Mouse (Mus musculus): ENCODE results near the gene Nav2. TPM values are rescaled to one million over a fixed set of nuclear protein-coding genes. Genes with fewer than 3 reads are reported as not detected.

Nav2 gene
- polyA plus RNA-seq, 1 experiment from 2014 or later: 18.2 TPM

DNA sequence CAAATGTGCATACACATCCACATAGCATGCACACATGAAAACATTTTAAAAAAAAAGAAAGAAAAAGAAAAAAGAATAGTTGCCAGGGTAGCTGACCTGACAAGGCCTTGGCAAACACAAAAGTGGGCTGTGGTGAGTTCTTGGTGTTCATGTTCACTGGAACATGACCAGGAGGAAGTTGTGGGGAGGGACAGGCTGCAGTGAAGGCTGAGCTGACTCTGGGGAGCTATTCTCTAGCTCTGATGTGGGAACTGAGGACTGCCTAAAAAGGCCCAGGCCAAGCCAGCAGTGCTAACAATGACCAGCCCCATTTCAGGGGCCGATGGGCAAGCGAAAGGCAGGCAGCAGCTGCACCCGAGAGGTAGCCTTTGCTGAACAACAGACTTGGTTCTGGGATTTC lies 388.6 kb downstream of the Nav2 start:
- no peaks in the 10 kb centered on the region for H3K36me3 ChIP-seq (ENCODE audit: control insufficient read depth, insufficient read depth, low read length)
- no peak overlapping the region for H3K4me3 ChIP-seq (replicated peaks; ENCODE audit: low read length)
- H3K9me3 ChIP-seq (replicated peaks; ENCODE audit: control insufficient read depth, low read length): no peaks in the 10 kb centered on the region
- H3K27ac ChIP-seq (ENCODE audit: low read length): no peak overlapping the region
- no peaks in the 10 kb centered on the region for H3K27me3 ChIP-seq (ENCODE audit: control insufficient read depth, insufficient read depth, low read length)
- 77% methylated on average over 3 of the region's 3 CpGs for WGBS
- 0 out of 2 replicates have a peak, but pooled peaks cover 3% of the 10 kb centered on the region for H3K4me1 ChIP-seq (ENCODE audit: control insufficient read depth, insufficient read depth, low read length)
- no peak for ATAC-seq (ENCODE audit: insufficient read depth, low FRiP score)
- no peak overlapping the region for H3K4me2 ChIP-seq (ENCODE audit: low read depth, low read length)
- no peak overlapping the region for H3K9ac ChIP-seq (ENCODE audit: low read length)

DNA sequence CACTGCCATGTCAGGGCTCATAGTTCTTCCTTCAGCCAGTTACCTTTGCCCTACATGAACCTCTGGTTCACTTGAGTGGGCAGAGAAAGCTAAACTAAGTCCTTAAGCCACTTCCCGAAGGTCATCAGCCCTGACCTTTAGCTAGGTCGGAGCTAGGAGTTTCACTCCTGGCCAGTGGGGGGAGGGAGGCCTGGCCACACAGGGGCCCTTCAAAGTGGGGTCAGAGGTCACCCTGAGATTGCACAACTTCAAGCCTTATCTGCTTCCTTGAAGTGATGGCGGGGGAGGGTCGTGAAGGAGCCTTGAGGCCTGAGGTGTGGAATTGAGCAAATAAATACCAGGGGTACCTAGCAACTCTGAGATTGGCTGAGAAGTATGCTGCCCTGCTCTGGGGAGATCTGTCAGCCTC lies 389.9 kb downstream of the Nav2 start:
- H3K27me3 ChIP-seq (ENCODE audit: control insufficient read depth, insufficient read depth, low read length): no peaks in the 10 kb centered on the region
- H3K4me1 ChIP-seq (ENCODE audit: control insufficient read depth, insufficient read depth, low read length): 0 out of 2 replicates have a peak, but pooled peaks cover 6% of the 10 kb centered on the region
- 19% methylated on average over 4 of the region's 4 CpGs for WGBS
- no peak; the same call in 1 of the 2 replicates for ATAC-seq (ENCODE audit: insufficient read depth, low FRiP score)
- H3K9me3 ChIP-seq (replicated peaks; ENCODE audit: control insufficient read depth, low read length): no peaks in the 10 kb centered on the region
- H3K4me3 ChIP-seq (replicated peaks; ENCODE audit: low read length): no peak overlapping the region
- no peak overlapping the region for H3K4me2 ChIP-seq (ENCODE audit: low read depth, low read length)
- no peaks in the 10 kb centered on the region for H3K36me3 ChIP-seq (ENCODE audit: control insufficient read depth, insufficient read depth, low read length)
- no peak overlapping the region for H3K9ac ChIP-seq (ENCODE audit: low read length)
- H3K27ac ChIP-seq (ENCODE audit: low read length): no peak overlapping the region

DNA sequence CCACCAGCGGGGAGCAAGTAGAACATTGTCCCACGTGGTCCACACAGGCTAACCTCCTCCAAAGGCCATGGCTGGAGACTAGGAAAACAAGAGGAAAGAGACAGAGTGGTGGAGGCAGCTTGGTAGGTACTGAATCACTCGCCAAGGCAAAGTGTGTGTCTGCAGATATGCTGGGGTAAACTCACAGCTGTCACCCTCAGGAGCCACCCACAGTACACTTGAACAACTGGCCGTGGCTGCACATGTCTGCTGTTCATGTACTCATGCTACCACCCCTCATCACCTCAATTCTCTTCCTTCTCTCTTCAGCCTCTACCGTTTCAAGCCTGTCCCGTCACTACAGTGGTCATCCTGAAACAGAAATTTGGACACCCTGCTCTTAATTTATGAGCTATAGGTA lies 393.0 kb downstream of the Nav2 start:
- Histone ChIP-seq H3K4me2 (ENCODE audit: low read depth, low read length) (no peak overlapping the region), H3K36me3 (ENCODE audit: control insufficient read depth, insufficient read depth, low read length) (no peaks in the 10 kb centered on the region), H3K27me3 (ENCODE audit: control insufficient read depth, insufficient read depth, low read length) (no peaks in the 10 kb centered on the region), H3K27ac (ENCODE audit: low read length) (no peak overlapping the region), H3K9me3 (replicated peaks; ENCODE audit: control insufficient read depth, low read length) (no peaks in the 10 kb centered on the region), H3K4me3 (replicated peaks; ENCODE audit: low read length) (no peak overlapping the region), H3K9ac (ENCODE audit: low read length) (no peak overlapping the region), H3K4me1 (ENCODE audit: control insufficient read depth, insufficient read depth, low read length) (peaks cover 8% of the 10 kb centered on the region; the same call in 1 of the 2 replicates)
- WGBS: 68% methylated on average over 6 of the region's 6 CpGs
- ATAC-seq (ENCODE audit: insufficient read depth, low FRiP score): no peak

DNA sequence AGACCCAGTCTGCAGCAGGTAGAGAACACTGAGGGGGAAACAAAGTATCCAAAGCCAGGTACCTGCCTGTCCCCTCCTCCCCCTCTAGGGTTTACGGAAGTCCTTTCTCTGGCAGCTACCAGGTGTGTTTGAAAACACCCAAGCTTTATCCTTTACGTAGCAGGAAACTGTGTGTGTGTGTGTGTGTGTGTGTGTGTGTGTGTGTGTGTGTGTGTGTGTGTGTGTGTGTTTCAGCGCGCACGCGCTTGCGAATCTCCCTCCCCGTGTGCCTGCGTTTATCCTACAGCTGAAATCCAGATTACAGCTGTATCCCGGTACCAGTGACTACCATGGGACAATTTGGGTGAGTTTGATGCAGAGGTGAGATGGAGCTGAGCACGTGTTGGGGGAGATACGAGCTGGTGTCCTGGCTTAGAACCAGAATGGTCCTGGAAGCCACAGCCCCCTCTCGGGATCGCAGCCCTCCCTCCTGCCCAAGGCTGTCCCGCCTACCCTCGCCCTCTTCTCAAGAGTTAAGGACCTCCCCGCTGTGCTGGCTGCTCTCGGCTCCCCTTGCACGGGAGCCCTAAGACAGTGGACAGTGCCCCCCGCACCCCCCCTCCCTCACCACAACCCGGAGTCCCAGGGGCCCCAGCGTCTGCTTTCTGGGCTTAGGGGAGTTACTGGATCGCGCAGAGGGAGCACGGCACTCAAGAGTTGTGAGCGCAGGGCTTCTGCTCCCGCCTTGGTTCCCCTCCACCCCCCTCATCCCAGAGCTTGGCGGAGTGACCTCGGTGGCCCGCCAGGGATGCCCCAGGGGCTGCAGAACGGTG lies 395.3 kb downstream of the Nav2 start:
- H3K9me3 ChIP-seq (replicated peaks; ENCODE audit: control insufficient read depth, low read length): no peaks in the 10 kb centered on the region
- H3K27me3 ChIP-seq (ENCODE audit: control insufficient read depth, insufficient read depth, low read length): no peaks in the 10 kb centered on the region
- peaks cover 5% of the 10 kb centered on the region; the same call in 1 of the 2 replicates for H3K4me1 ChIP-seq (ENCODE audit: control insufficient read depth, insufficient read depth, low read length)
- peak; percentile 71; the same call in 1 of the 2 replicates for ATAC-seq (ENCODE audit: insufficient read depth, low FRiP score)
- peak overlapping the region; percentile 95 for H3K4me2 ChIP-seq (ENCODE audit: low read depth, low read length)
- WGBS: 1% methylated on average over 31 of the region's 31 CpGs
- H3K9ac ChIP-seq (ENCODE audit: low read length): peak overlapping the region; percentile 70
- H3K4me3 ChIP-seq (replicated peaks; ENCODE audit: low read length): peak overlapping the region; percentile 47
- peak overlapping the region; percentile 34 for H3K27ac ChIP-seq (ENCODE audit: low read length)
- no peaks in the 10 kb centered on the region for H3K36me3 ChIP-seq (ENCODE audit: control insufficient read depth, insufficient read depth, low read length)

DNA sequence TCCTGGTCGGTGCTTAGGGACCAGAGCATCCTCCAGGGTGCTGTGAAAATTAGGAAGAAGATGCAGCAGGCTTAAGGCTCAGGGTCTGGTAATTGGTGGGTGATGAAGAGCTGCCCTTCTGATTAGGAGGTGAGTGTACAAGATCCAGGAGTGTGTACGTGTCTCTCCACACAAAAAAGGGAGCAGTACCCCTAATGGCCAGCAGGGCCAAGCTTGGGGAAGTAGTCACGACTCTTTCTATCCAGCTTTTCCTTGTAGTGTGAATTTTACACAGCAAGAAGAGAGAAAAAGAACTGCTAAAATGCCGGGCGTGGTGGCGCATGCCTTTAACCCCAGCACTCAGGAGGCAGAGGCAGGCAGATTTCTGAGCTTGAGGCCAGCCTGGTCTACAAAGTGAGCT lies 399.2 kb downstream of the Nav2 start:
- H3K4me3 ChIP-seq (replicated peaks; ENCODE audit: low read length): no peak overlapping the region
- H3K27me3 ChIP-seq (ENCODE audit: control insufficient read depth, insufficient read depth, low read length): no peaks in the 10 kb centered on the region
- 86% methylated on average over 6 of the region's 6 CpGs for WGBS
- H3K27ac ChIP-seq (ENCODE audit: low read length): no peak overlapping the region
- H3K9me3 ChIP-seq (replicated peaks; ENCODE audit: control insufficient read depth, low read length): no peaks in the 10 kb centered on the region
- H3K36me3 ChIP-seq (ENCODE audit: control insufficient read depth, insufficient read depth, low read length): no peaks in the 10 kb centered on the region; the same call in 1 of the 2 replicates
- no peak overlapping the region for H3K9ac ChIP-seq (ENCODE audit: low read length)
- no peak for ATAC-seq (ENCODE audit: insufficient read depth, low FRiP score)
- H3K4me2 ChIP-seq (ENCODE audit: low read depth, low read length): no peak overlapping the region
- peaks cover 5% of the 10 kb centered on the region for H3K4me1 ChIP-seq (ENCODE audit: control insufficient read depth, insufficient read depth, low read length)

DNA sequence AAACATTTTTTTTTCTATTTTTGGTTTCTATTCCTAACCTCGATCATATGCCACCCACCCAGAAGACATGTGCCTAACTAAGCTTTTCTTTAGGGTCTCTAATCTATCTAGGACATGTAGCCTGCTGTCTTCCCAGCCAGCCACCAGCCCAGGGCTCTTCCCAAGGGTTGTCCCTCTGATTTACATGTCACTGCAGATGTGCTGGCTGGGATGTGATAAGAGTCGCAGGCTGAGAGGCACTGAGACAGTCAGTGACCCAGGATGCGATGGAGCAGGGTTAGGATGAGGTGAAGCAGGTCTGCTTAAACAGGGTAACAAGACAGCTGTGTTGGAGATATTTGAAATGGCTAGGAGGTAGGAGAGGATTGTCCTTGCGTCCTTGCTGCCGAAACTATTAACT lies 401.2 kb downstream of the Nav2 start:
- Histone ChIP-seq H3K9me3 (replicated peaks; ENCODE audit: control insufficient read depth, low read length) (no peaks in the 10 kb centered on the region), H3K27me3 (ENCODE audit: control insufficient read depth, insufficient read depth, low read length) (no peaks in the 10 kb centered on the region), H3K4me1 (ENCODE audit: control insufficient read depth, insufficient read depth, low read length) (peaks cover 20% of the 10 kb centered on the region), H3K4me2 (ENCODE audit: low read depth, low read length) (no peak overlapping the region), H3K36me3 (ENCODE audit: control insufficient read depth, insufficient read depth, low read length) (no peaks in the 10 kb centered on the region; the same call in 1 of the 2 replicates), H3K9ac (ENCODE audit: low read length) (no peak overlapping the region), H3K4me3 (replicated peaks; ENCODE audit: low read length) (no peak overlapping the region), H3K27ac (ENCODE audit: low read length) (no peak overlapping the region)
- WGBS: 68% methylated on average over 5 of the region's 5 CpGs
- no peak for ATAC-seq (ENCODE audit: insufficient read depth, low FRiP score)

DNA sequence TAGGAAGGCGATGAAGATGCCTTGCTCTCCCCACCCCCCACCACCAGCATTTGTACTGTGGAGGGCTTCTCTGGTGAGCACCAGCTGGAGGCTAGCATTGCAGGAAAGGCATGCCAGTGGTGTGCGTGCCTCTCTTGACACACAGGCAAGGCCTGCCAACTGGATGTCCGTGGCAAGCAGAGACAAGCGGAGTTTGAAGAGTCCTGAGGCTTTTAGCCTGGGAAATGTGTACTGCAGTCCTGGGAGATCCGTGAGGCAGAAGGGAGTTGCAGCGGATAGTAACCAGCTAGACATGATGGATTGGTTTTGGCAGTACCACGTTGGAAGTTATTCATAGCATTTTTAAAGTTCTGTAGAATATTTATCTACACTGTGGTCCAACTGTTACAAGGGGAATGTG lies 405.4 kb downstream of the Nav2 start:
- Histone ChIP-seq H3K4me3 (replicated peaks; ENCODE audit: low read length) (no peak overlapping the region), H3K4me2 (ENCODE audit: low read depth, low read length) (no peak overlapping the region), H3K9ac (ENCODE audit: low read length) (no peak overlapping the region), H3K9me3 (replicated peaks; ENCODE audit: control insufficient read depth, low read length) (no peaks in the 10 kb centered on the region), H3K27ac (ENCODE audit: low read length) (peak overlapping the region; percentile 13), H3K4me1 (ENCODE audit: control insufficient read depth, insufficient read depth, low read length) (peaks cover 41% of the 10 kb centered on the region), H3K27me3 (ENCODE audit: control insufficient read depth, insufficient read depth, low read length) (no peaks in the 10 kb centered on the region), H3K36me3 (ENCODE audit: control insufficient read depth, insufficient read depth, low read length) (no peaks in the 10 kb centered on the region; the same call in 1 of the 2 replicates)
- 43% methylated on average over 7 of the region's 7 CpGs for WGBS
- 0 out of 2 replicates have a peak, but pooled peaks have one; percentile 31 for ATAC-seq (ENCODE audit: insufficient read depth, low FRiP score)

DNA sequence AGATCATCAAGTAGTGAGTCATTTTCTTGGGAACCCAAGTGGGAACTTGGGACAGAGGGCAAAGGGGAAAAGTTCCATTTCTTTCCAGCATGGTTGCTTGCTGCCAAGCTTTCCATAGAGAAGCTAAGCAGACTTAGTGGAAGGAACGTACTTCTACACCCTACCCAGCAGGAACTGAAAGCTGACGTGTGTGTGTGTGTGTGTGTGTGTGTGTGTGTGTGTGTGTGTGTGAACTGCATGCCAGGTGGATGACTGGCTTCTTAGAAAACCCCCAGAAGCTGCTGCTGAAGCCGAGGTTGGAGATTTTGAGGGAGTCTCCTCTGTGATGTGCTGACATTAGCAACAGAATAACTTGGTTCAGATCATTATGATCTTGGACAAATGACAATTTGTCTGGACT lies 406.5 kb downstream of the Nav2 start:
- H3K9me3 ChIP-seq (replicated peaks; ENCODE audit: control insufficient read depth, low read length): no peaks in the 10 kb centered on the region
- WGBS: 44% methylated on average over 3 of the region's 3 CpGs
- ATAC-seq (ENCODE audit: insufficient read depth, low FRiP score): no peak

DNA sequence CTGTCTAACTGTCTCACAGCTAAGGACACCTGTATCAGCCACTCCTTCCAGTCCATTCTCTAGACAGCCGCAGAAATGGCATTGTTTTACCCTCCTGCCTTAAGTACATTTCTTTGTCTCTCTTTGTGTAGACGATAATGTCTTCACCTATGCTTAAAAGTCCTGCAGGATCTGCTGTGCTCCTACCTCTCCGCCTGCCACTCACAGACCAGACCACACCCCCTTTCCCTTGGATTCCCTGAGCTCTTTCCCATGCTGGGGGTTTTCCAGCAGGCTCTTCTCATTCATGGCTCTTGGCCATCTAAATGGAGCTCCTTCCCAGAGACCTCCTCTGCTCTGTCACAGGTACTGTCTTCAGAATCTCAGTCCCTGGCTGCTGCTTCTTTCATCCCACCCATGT lies 408.1 kb downstream of the Nav2 start:
- H3K4me3 ChIP-seq (replicated peaks; ENCODE audit: low read length): no peak overlapping the region
- no peak overlapping the region for H3K9ac ChIP-seq (ENCODE audit: low read length)
- no peak for ATAC-seq (ENCODE audit: insufficient read depth, low FRiP score)
- WGBS: 68% methylated on average over 3 of the region's 3 CpGs
- H3K36me3 ChIP-seq (ENCODE audit: control insufficient read depth, insufficient read depth, low read length): no peaks in the 10 kb centered on the region; the same call in 1 of the 2 replicates
- peaks cover 59% of the 10 kb centered on the region for H3K4me1 ChIP-seq (ENCODE audit: control insufficient read depth, insufficient read depth, low read length)
- H3K27me3 ChIP-seq (ENCODE audit: control insufficient read depth, insufficient read depth, low read length): no peaks in the 10 kb centered on the region
- H3K9me3 ChIP-seq (replicated peaks; ENCODE audit: control insufficient read depth, low read length): no peaks in the 10 kb centered on the region
- H3K4me2 ChIP-seq (ENCODE audit: low read depth, low read length): no peak overlapping the region
- no peak overlapping the region; the same call in 1 of the 2 replicates for H3K27ac ChIP-seq (ENCODE audit: low read length)

More for the DNA sequence above, 406.5 kb downstream of the Nav2 start:
- no peak overlapping the region for H3K9ac ChIP-seq (ENCODE audit: low read length)
- H3K4me1 ChIP-seq (ENCODE audit: control insufficient read depth, insufficient read depth, low read length): peaks cover 45% of the 10 kb centered on the region
- H3K36me3 ChIP-seq (ENCODE audit: control insufficient read depth, insufficient read depth, low read length): no peaks in the 10 kb centered on the region; the same call in 1 of the 2 replicates
- no peak overlapping the region for H3K27ac ChIP-seq (ENCODE audit: low read length)
- no peaks in the 10 kb centered on the region for H3K27me3 ChIP-seq (ENCODE audit: control insufficient read depth, insufficient read depth, low read length)
- no peak overlapping the region for H3K4me2 ChIP-seq (ENCODE audit: low read depth, low read length)
- no peak overlapping the region for H3K4me3 ChIP-seq (replicated peaks; ENCODE audit: low read length)
